Mouse (Mus musculus) cerebellum, postnatal 10 days (tissue): ENCODE results near the gene Cacna2d2.
A peak's percentile ranks its signal among the peaks of the same experiment; 100 is the strongest.

Experiments used
- DNase-seq, 2 experiments: peaks; one replicate each; pipeline ENCODE4 v3.0.0; 2021; ENCODE audit warnings: mixed read lengths in 2 of 2

Gene Cacna2d2

GRCm38 (mm10) chr9:107504662-107505537, 105.5 kb downstream of the Cacna2d2 start:
- DNase-seq, result peak; percentile 73 to 79

GRCm38 (mm10) chr9:107508266-107508665, 108.9 kb downstream of the Cacna2d2 start:
- peak; percentile 73 to 76 for DNase-seq

- DNase-seq, result peak; percentile 57 to 61
Observed at GRCm38 (mm10) chr9:107510384-107511100, 111.1 kb downstream of the Cacna2d2 start.

- DNase-seq, result no peak
Observed at GRCm38 (mm10) chr9:107511436-107511835, 112.0 kb downstream of the Cacna2d2 start.

GRCm38 (mm10) chr9:107512326-107512725, 112.9 kb downstream of the Cacna2d2 start:
- DNase-seq, result peak; percentile 59 to 66

- peak; percentile 96 to 98 for DNase-seq
Observed at GRCm38 (mm10) chr9:107514303-107514955, 115.0 kb downstream of the Cacna2d2 start.

- DNase-seq, result no peak
Observed at GRCm38 (mm10) chr9:107520331-107520730, 120.9 kb downstream of the Cacna2d2 start.

GRCm38 (mm10) chr9:107521190-107521589, 121.8 kb downstream of the Cacna2d2 start:
- DNase-seq, result no peak

GRCm38 (mm10) chr9:107521711-107522399, 122.4 kb downstream of the Cacna2d2 start:
- no peak for DNase-seq

GRCm38 (mm10) chr9:107522400-107522711, 122.9 kb downstream of the Cacna2d2 start:
- DNase-seq, result peak; percentile 40 to 49

GRCm38 (mm10) chr9:107526198-107527026, 127.0 kb downstream of the Cacna2d2 start:
- DNase-seq, result peak; percentile 83 to 84

- peak; percentile 93 to 95 for DNase-seq
Observed at GRCm38 (mm10) chr9:107533791-107534407, 134.5 kb downstream of the Cacna2d2 start, which contains the start of gene Tmem115. Gene Tmem115, plus strand, starts transcription at chr9:107533945.

- peak; percentile 78 to 80 for DNase-seq
Observed at GRCm38 (mm10) chr9:107534408-107535202, 135.2 kb downstream of the Cacna2d2 start.

- peak; percentile 85 to 91 for DNase-seq
Observed at GRCm38 (mm10) chr9:107538231-107538630, 138.8 kb downstream of the Cacna2d2 start.

- no peak for DNase-seq
Observed at GRCm38 (mm10) chr9:107538711-107539110, 139.3 kb downstream of the Cacna2d2 start.

GRCm38 (mm10) chr9:107539940-107540339, 140.5 kb downstream of the Cacna2d2 start:
- no peak for DNase-seq

GRCm38 (mm10) chr9:107540420-107540819, 141.0 kb downstream of the Cacna2d2 start:
- no peak for DNase-seq

GRCm38 (mm10) chr9:107541005-107541404, 141.6 kb downstream of the Cacna2d2 start:
- no peak for DNase-seq

GRCm38 (mm10) chr9:107541474-107542351, 142.3 kb downstream of the Cacna2d2 start, which contains the start of the genes Cyb561d2 and Nprl2:
Gene Cyb561d2, minus strand, starts transcription at chr9:107542193.
Gene Nprl2, plus strand, starts transcription at chr9:107542226.
- peak; percentile 97 to 98 for DNase-seq
